Mouse (Mus musculus) monocyte, adult 2 months (primary cell): Measurements from ENCODE around the gene Dcaf6.

ENCODE experiments used
- DNase-seq, 2 experiments: peaks; one replicate each; pipeline ENCODE4 v3.0.0; 2022; ENCODE audit warnings: low spot score in 2 of 2, low read depth in 1 of 2

Gene Dcaf6

GRCm38 (mm10) chr1:165460360-165460800 is at the start of gene Dcaf6, which contains the start of gene Mpc2:
Gene Dcaf6 (minus strand): TSS chr1:165460475.
Gene Mpc2 (plus strand): TSS chr1:165460637.
- DNase-seq: peak; percentile 98 to 100

GRCm38 (mm10) chr1:165506303-165506702 is 46.0 kb upstream of the Dcaf6 start:
- DNase-seq: no peak

GRCm38 (mm10) chr1:165503307-165504024 is 43.2 kb upstream of the Dcaf6 start:
- DNase-seq: no peak

- DNase-seq: no peak
Observed at GRCm38 (mm10) chr1:165498856-165499255, 38.6 kb upstream of the Dcaf6 start.

GRCm38 (mm10) chr1:165489197-165489596 is 28.9 kb upstream of the Dcaf6 start:
- no peak for DNase-seq

- DNase-seq: no peak
Observed at GRCm38 (mm10) chr1:165486108-165486507, 25.8 kb upstream of the Dcaf6 start.

GRCm38 (mm10) chr1:165484688-165485233 is 24.5 kb upstream of the Dcaf6 start, which contains the start of gene Adcy10:
Gene Adcy10 (plus strand): TSS chr1:165485183.
- no peak for DNase-seq

- no peak for DNase-seq
Observed at GRCm38 (mm10) chr1:165471490-165471889, 11.2 kb upstream of the Dcaf6 start.

- no peak for DNase-seq
Observed at GRCm38 (mm10) chr1:165469717-165470116, 9.4 kb upstream of the Dcaf6 start.

GRCm38 (mm10) chr1:165468971-165469370 is 8.7 kb upstream of the Dcaf6 start:
- DNase-seq: no peak

- no peak for DNase-seq
Observed at GRCm38 (mm10) chr1:165464574-165464973, 4.3 kb upstream of the Dcaf6 start.

- no peak for DNase-seq
Observed at GRCm38 (mm10) chr1:165462861-165463260, 2.6 kb upstream of the Dcaf6 start.

GRCm38 (mm10) chr1:165461681-165462080 is 1.4 kb upstream of the Dcaf6 start:
- peak in 1 of 2 experiments; percentile 8 for DNase-seq

- peak; percentile 100 for DNase-seq
Observed at GRCm38 (mm10) chr1:165460801-165461377, 614 bp upstream of the Dcaf6 start.

GRCm38 (mm10) chr1:165459503-165460181 is 633 bp downstream of the Dcaf6 start:
- DNase-seq: peak; percentile 7 to 14

- no peak for DNase-seq
Observed at GRCm38 (mm10) chr1:165459041-165459502, 1.2 kb downstream of the Dcaf6 start.

- no peak for DNase-seq
Observed at GRCm38 (mm10) chr1:165441719-165442118, 18.6 kb downstream of the Dcaf6 start.

GRCm38 (mm10) chr1:165441201-165441600 is 19.1 kb downstream of the Dcaf6 start:
- DNase-seq: no peak

GRCm38 (mm10) chr1:165440788-165441187 is 19.5 kb downstream of the Dcaf6 start:
- DNase-seq: no peak

- no peak for DNase-seq
Observed at GRCm38 (mm10) chr1:165438289-165439021, 21.8 kb downstream of the Dcaf6 start.

GRCm38 (mm10) chr1:165432883-165433282 is 27.4 kb downstream of the Dcaf6 start:
- no peak for DNase-seq
